9 mouse cellular contexts compared by ENCODE assay signal in the genomic region with DNA sequence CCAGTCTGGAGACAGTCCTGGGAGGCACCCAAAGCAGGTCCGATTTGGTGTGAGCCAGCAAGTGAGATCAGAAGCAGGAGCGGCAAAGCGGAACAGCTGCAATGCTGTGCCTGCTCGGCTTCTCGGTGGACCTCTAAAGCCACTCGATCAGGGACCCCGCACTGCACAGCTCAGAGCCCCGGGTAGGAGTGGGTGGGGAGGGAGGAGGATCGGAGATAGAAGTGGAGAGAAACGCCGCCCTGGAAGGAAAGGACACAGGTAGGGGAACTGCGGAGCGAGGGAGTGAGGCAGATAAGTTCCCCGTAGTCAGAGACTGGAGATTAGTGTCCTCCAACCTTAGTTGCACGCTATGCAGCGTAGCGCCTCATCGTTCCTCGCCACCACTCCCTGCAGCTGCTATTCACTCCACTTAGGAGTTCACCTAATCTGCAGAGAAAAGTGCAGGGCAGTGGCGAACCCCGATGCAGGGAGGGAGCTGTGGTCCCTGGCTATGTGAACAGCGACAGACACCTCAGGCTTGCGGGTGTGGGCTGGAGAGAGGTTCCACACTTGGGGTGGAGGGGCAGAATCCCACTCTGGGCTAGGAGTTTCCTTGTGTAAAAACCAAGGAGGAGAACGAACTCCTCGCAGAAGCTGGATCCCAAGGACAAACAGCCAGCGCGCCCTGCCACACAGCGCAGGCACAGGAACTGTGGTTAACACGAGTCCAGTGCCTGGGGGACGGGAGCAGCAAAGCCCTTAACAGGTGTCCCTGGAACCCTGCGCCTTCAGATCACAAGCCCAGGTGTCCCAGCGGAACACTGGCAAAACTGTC. TPM values are rescaled to one million over a fixed set of nuclear protein-coding genes. Genes with fewer than 3 reads are reported as not detected.
DNase-seq lines count a peak whose midpoint lies in the region; ATAC-seq and TF ChIP-seq lines count a peak whose summit lies in the region.
"Had no signal": no experiment of that assay in that cellular context is flagged by ENCODE, and none has a peak within 500 bp of the region (broad histone marks: within the 10 kb centered on the region; RNA-seq: fewer than 3 reads in every experiment).

Npy2r (minus strand) TSS at position 177 of the 814 bp plus-strand sequence.

- no peak for TF ChIP-seq EP300 in heart, adult 2 months (IDR thresholded peaks at IDR 0.05; ENCODE audit: insufficient read depth, low read depth, low read length)

- intact Hi-C loops in heart, adult 2 months (cut with DNase I): no loop called here

- H3K36me3 ChIP-seq in heart, embryonic 12.5 days: no peaks in the 10 kb centered on the region
- H3K36me3 ChIP-seq in heart, adult 2 months (ENCODE audit: control insufficient read depth, insufficient read depth, low read length): no peaks in the 10 kb centered on the region
- H3K36me3 ChIP-seq in hindbrain, embryonic 13.5 days: no peaks in the 10 kb centered on the region
- H3K36me3 ChIP-seq in liver, embryonic 13.5 days: no peaks in the 10 kb centered on the region
- no peaks in the 10 kb centered on the region for H3K36me3 ChIP-seq in stomach, embryonic 14.5 days (ENCODE audit: control insufficient read depth, insufficient read depth, low read length)

- peak; percentile 69 for ATAC-seq in heart, embryonic 12.5 days (ENCODE audit: insufficient number of reproducible peaks, low FRiP score)
- ATAC-seq in hindbrain, embryonic 13.5 days (ENCODE audit: low FRiP score): peak; percentile 66
- no peak for ATAC-seq in liver, embryonic 13.5 days (ENCODE audit: low read depth)
- ATAC-seq in stomach, embryonic 14.5 days (ENCODE audit: insufficient number of reproducible peaks, insufficient read depth, low FRiP score, low read depth): peak; percentile 60; the same call in 1 of the 2 replicates

- H3K27ac ChIP-seq in heart, embryonic 12.5 days (ENCODE audit: poor library complexity, severe bottlenecking): no peak within 1 kb of the TSS
- H3K27ac ChIP-seq in heart, adult 2 months: no peak within 1 kb of the TSS
- no peak within 1 kb of the TSS for H3K27ac ChIP-seq in hindbrain, embryonic 13.5 days
- no peak within 1 kb of the TSS for H3K27ac ChIP-seq in liver, embryonic 13.5 days
- H3K27ac ChIP-seq in stomach, embryonic 14.5 days (ENCODE audit: low read length): no peak within 1 kb of the TSS

- no peak for DNase-seq in heart, adult 2 months
- peak; percentile 41 for DNase-seq in R1 (ENCODE audit: low read depth, low spot score)
- peak; percentile 54 for DNase-seq in embryo, embryonic 9.5 days (ENCODE audit: extremely low spot score)
- DNase-seq in liver, embryonic 13.5 days: no peak
- no peak for DNase-seq in spleen, adult 18-20 months

- H3K4me1 ChIP-seq in heart, embryonic 12.5 days (replicated peaks): peaks cover 3% of the 10 kb centered on the region; the same call in 1 of the 2 replicates
- no peaks in the 10 kb centered on the region for H3K4me1 ChIP-seq in heart, adult 2 months (ENCODE audit: control insufficient read depth, insufficient read depth, low read length)
- H3K4me1 ChIP-seq in hindbrain, embryonic 13.5 days (replicated peaks): peaks cover 14% of the 10 kb centered on the region
- H3K4me1 ChIP-seq in liver, embryonic 13.5 days (replicated peaks): no peaks in the 10 kb centered on the region
- no peaks in the 10 kb centered on the region for H3K4me1 ChIP-seq in stomach, embryonic 14.5 days (ENCODE audit: control insufficient read depth, insufficient read depth, low read length)

- WGBS in heart, embryonic 12.5 days: under 1% methylated on average over 32 of the region's 32 CpGs
- WGBS in heart, adult 2 months: under 1% methylated on average over 32 of the region's 32 CpGs
- WGBS in hindbrain, embryonic 13.5 days: under 1% methylated on average over 32 of the region's 32 CpGs
- WGBS in liver, embryonic 13.5 days (ENCODE audit: insufficient replicate concordance): 2% methylated on average over 32 of the region's 32 CpGs
- WGBS in stomach, embryonic 14.5 days: under 1% methylated on average over 32 of the region's 32 CpGs

- no peaks in the 10 kb centered on the region for H3K9me3 ChIP-seq in heart, embryonic 12.5 days (replicated peaks)
- H3K9me3 ChIP-seq in hindbrain, embryonic 13.5 days: no peaks in the 10 kb centered on the region
- H3K9me3 ChIP-seq in liver, embryonic 13.5 days (replicated peaks): no peaks in the 10 kb centered on the region
- H3K9me3 ChIP-seq in stomach, embryonic 14.5 days (ENCODE audit: control insufficient read depth, low read depth, low read length): no peaks in the 10 kb centered on the region

- H3K4me3 ChIP-seq in heart, embryonic 12.5 days: peak within 1 kb of the TSS; percentile 58
- H3K4me3 ChIP-seq in heart, adult 2 months: no peak within 1 kb of the TSS
- H3K4me3 ChIP-seq in hindbrain, embryonic 13.5 days: peak within 1 kb of the TSS; percentile 49
- H3K4me3 ChIP-seq in liver, embryonic 13.5 days (replicated peaks): peak within 1 kb of the TSS; percentile 35
- peak within 1 kb of the TSS; percentile 44 for H3K4me3 ChIP-seq in stomach, embryonic 14.5 days (ENCODE audit: low read depth, low read length)

- no peaks in the 10 kb centered on the region for H3K79me2 ChIP-seq in heart, adult 2 months (replicated peaks; ENCODE audit: control insufficient read depth, insufficient read depth, low read length)

- no peak for TF ChIP-seq CTCF in heart, adult 2 months (IDR thresholded peaks at IDR 0.05)

- 0 out of 2 replicates have a peak, but pooled peaks cover 10% of the 10 kb centered on the region for H3K27me3 ChIP-seq in heart, embryonic 12.5 days (replicated peaks)
- H3K27me3 ChIP-seq in heart, adult 2 months (ENCODE audit: control insufficient read depth, insufficient read depth, low read length): no peaks in the 10 kb centered on the region
- H3K27me3 ChIP-seq in hindbrain, embryonic 13.5 days: peaks cover 35% of the 10 kb centered on the region
- H3K27me3 ChIP-seq in liver, embryonic 13.5 days: peaks cover 20% of the 10 kb centered on the region
- no peaks in the 10 kb centered on the region for H3K27me3 ChIP-seq in stomach, embryonic 14.5 days (ENCODE audit: control insufficient read depth, insufficient read depth, low read length)

- H3K4me2 ChIP-seq in heart, embryonic 12.5 days: peak within 1 kb of the TSS; percentile 99
- peak within 1 kb of the TSS; percentile 89 for H3K4me2 ChIP-seq in hindbrain, embryonic 13.5 days
- H3K4me2 ChIP-seq in liver, embryonic 13.5 days: peak within 1 kb of the TSS; percentile 52
- H3K4me2 ChIP-seq in stomach, embryonic 14.5 days (replicated peaks; ENCODE audit: low read depth, low read length): peak within 1 kb of the TSS; percentile 86

- no peak for TF ChIP-seq POLR2A in heart, adult 2 months (IDR thresholded peaks at IDR 0.05; ENCODE audit: insufficient read depth, low read depth, low read length)

- H3K9ac ChIP-seq in heart, embryonic 12.5 days: peak within 1 kb of the TSS; percentile 68
- H3K9ac ChIP-seq in heart, adult 2 months (ENCODE audit: low read depth, low read length): no peak within 1 kb of the TSS
- H3K9ac ChIP-seq in hindbrain, embryonic 13.5 days: peak within 1 kb of the TSS; percentile 65
- H3K9ac ChIP-seq in liver, embryonic 13.5 days: no peak within 1 kb of the TSS
- H3K9ac ChIP-seq in stomach, embryonic 14.5 days (replicated peaks; ENCODE audit: low read depth, low read length): no peak within 1 kb of the TSS

RNA-seq across cellular contexts. Expression of gene Npy2r, which starts in this region (rescaled TPM):
- 0.08 TPM in 1 of 2 replicates, not detected in the other for polyA plus RNA-seq in heart, embryonic 12.5 days (2016; fragmentation: Nextera tagmentation; extraction: Ambion mirVana)
- total RNA-seq in heart, adult 2 months (2021): not detected
- polyA plus RNA-seq in heart, adult 2 months (2012; rRNA removed): 0.08 TPM in 1 of 2 replicates, not detected in the other
- polyA plus RNA-seq in hindbrain, embryonic 13.5 days (2015; fragmentation: Nextera tagmentation; extraction: Ambion mirVana): 0.87 and 1.0 TPM in 2 replicates
- 0.03 TPM in 1 of 2 replicates, not detected in the other for polyA plus RNA-seq in liver, embryonic 13.5 days (2015; fragmentation: Nextera tagmentation; extraction: Ambion mirVana)
- 0.35 and 0.63 TPM in 2 replicates for polyA plus RNA-seq in stomach, embryonic 14.5 days (2014; fragmentation: Nextera tagmentation; extraction: Ambion mirVana)
- total RNA-seq: MEL had no signal

Comparison
In these comparisons a context has a peak if more than half of its experiments do, and no peak if none do; other contexts are left out.
1. Peak in ATAC-seq, H3K4me3 ChIP-seq, H3K9ac ChIP-seq and H3K4me2 ChIP-seq in heart, embryonic 12.5 days; RNA of the gene not detected or under 1 TPM.
2. Peak in ATAC-seq, H3K4me3 ChIP-seq and H3K4me2 ChIP-seq in stomach, embryonic 14.5 days; RNA of the gene not detected or under 1 TPM.
3. DNase-seq: peak in R1 (single experiment) and embryo, embryonic 9.5 days (single experiment); none in heart, adult 2 months (0 of 2), liver, embryonic 13.5 days (single experiment) and spleen, adult 18-20 months (0 of 2).
4. Peak in every context shown above with its lines, with median percentiles within 50 percentile points of each other: H3K4me2 ChIP-seq.